Mouse (Mus musculus): ENCODE data around the gene Ubr2. TPM values are rescaled to one million over a fixed set of nuclear protein-coding genes. Genes with fewer than 3 reads are reported as not detected.

Gene Ubr2
- total RNA-seq, 2 experiments from 2014 or later = 52.3 to 52.4 TPM

- DNase-seq (ENCODE audit: low spot score in 2 of 2) = no peak
Observed at GRCm38 (mm10) chr17:47005741-47006405, 4.5 kb downstream of the Ubr2 start.

GRCm38 (mm10) chr17:47003305-47003704 is 7.1 kb downstream of the Ubr2 start:
- no peak for DNase-seq (ENCODE audit: low spot score in 2 of 2)

GRCm38 (mm10) chr17:47002401-47002800 is 8.0 kb downstream of the Ubr2 start:
- peak in 1 of 2 experiments; percentile 28 for DNase-seq (ENCODE audit: low spot score in 2 of 2)

- no peak for DNase-seq (ENCODE audit: low spot score in 2 of 2)
Observed at GRCm38 (mm10) chr17:46998840-46999239, 11.5 kb downstream of the Ubr2 start.

GRCm38 (mm10) chr17:46996484-46996883 is 13.9 kb downstream of the Ubr2 start:
- no peak for DNase-seq (ENCODE audit: low spot score in 2 of 2)

- no peak for DNase-seq (ENCODE audit: low spot score in 2 of 2)
Observed at GRCm38 (mm10) chr17:46995621-46996020, 14.7 kb downstream of the Ubr2 start.

- no peak for DNase-seq (ENCODE audit: low spot score in 2 of 2)
Observed at GRCm38 (mm10) chr17:46994641-46995398, 15.5 kb downstream of the Ubr2 start.

GRCm38 (mm10) chr17:46993625-46994024 is 16.7 kb downstream of the Ubr2 start:
- no peak for DNase-seq (ENCODE audit: low spot score in 2 of 2)

GRCm38 (mm10) chr17:46987631-46988030 is 22.7 kb downstream of the Ubr2 start:
- DNase-seq (ENCODE audit: low spot score in 2 of 2) = no peak

GRCm38 (mm10) chr17:46980050-46980449 is 30.3 kb downstream of the Ubr2 start:
- no peak for DNase-seq (ENCODE audit: low spot score in 2 of 2)

GRCm38 (mm10) chr17:46975183-46975582 is 35.2 kb downstream of the Ubr2 start:
- DNase-seq (ENCODE audit: low spot score in 2 of 2) = peak; percentile 9 to 26

GRCm38 (mm10) chr17:46972603-46973002 is 37.8 kb downstream of the Ubr2 start:
- DNase-seq (ENCODE audit: low spot score in 2 of 2) = no peak

- DNase-seq (ENCODE audit: low spot score in 2 of 2) = no peak
Observed at GRCm38 (mm10) chr17:46966892-46967291, 43.5 kb downstream of the Ubr2 start.

GRCm38 (mm10) chr17:46963186-46963585 is 47.2 kb downstream of the Ubr2 start:
- DNase-seq (ENCODE audit: low spot score in 2 of 2) = no peak

GRCm38 (mm10) chr17:46962153-46962552 is 48.2 kb downstream of the Ubr2 start:
- DNase-seq (ENCODE audit: low spot score in 2 of 2) = no peak

- DNase-seq (ENCODE audit: low spot score in 2 of 2) = no peak
Observed at GRCm38 (mm10) chr17:46960216-46960615, 50.1 kb downstream of the Ubr2 start.

GRCm38 (mm10) chr17:46958045-46958444 is 52.3 kb downstream of the Ubr2 start:
- no peak for DNase-seq (ENCODE audit: low spot score in 2 of 2)

GRCm38 (mm10) chr17:46946276-46946675 is 64.1 kb downstream of the Ubr2 start:
- DNase-seq (ENCODE audit: low spot score in 2 of 2) = no peak

- no peak for DNase-seq (ENCODE audit: low spot score in 2 of 2)
Observed at GRCm38 (mm10) chr17:46942421-46942820, 67.9 kb downstream of the Ubr2 start.

- DNase-seq (ENCODE audit: low spot score in 2 of 2) = no peak
Observed at GRCm38 (mm10) chr17:46940461-46940860, 69.9 kb downstream of the Ubr2 start.

- peak in 1 of 2 experiments; percentile 60 for DNase-seq (ENCODE audit: low spot score in 2 of 2)
Observed at GRCm38 (mm10) chr17:46933557-46934348, 76.6 kb downstream of the Ubr2 start.

- no peak for DNase-seq (ENCODE audit: low spot score in 2 of 2)
Observed at GRCm38 (mm10) chr17:46932961-46933360, 77.4 kb downstream of the Ubr2 start.

All from layer of hippocampus, postnatal 14 days (tissue).